Mouse (Mus musculus) midbrain, postnatal 0 days (tissue): ENCODE results near the gene Crlf2. TPM values are rescaled to one million over a fixed set of nuclear protein-coding genes. Genes with fewer than 3 reads are reported as not detected.

Experiments
- ATAC-seq: fragments of 200-750 bp; cut with Nextera tagmentation; 2 replicates; pipeline ENCODE4 v1.8.0; 2017; ENCODE audit warnings: moderate number of reproducible peaks, mild to moderate bottlenecking, moderate TSS enrichment, moderate library complexity; ENCODE audit not compliant: low FRiP score
- DNase-seq: peaks from one replicate; pipeline ENCODE4 v3.0.0-alpha.2; 2015; ENCODE audit warnings: low spot score
- H3K27ac ChIP-seq: fragments of 300-500 bp; sonication (generic); 2 replicates; pipeline ENCODE4 v1.5.1; 2014; ENCODE audit warnings: low read depth, mild to moderate bottlenecking, low read length, mixed read lengths
- H3K27me3 ChIP-seq: fragments of 300-500 bp; sonication (generic); 2 replicates; pipeline ENCODE4 v1.6.1; 2014; ENCODE audit warnings: low read length, control low read depth, mixed read lengths; ENCODE audit not compliant: insufficient read depth
- H3K36me3 ChIP-seq: fragments of 300-500 bp; sonication (generic); 2 replicates; pipeline ENCODE4 v1.6.1; 2014; ENCODE audit warnings: low read length, control low read depth, mixed read lengths; ENCODE audit not compliant: insufficient read depth
- H3K4me1 ChIP-seq: fragments of 300-500 bp; sonication (generic); 2 replicates; pipeline ENCODE4 v1.6.1; 2014; ENCODE audit warnings: mild to moderate bottlenecking, control low read depth, antibody characterized with exemption, low read length, mixed read lengths; ENCODE audit not compliant: insufficient read depth
- H3K4me2 ChIP-seq: fragments of 300-500 bp; sonication (generic); 2 replicates; pipeline ENCODE4 v1.6.1; 2014; ENCODE audit warnings: low read depth, mild to moderate bottlenecking, low read length, mixed read lengths; ENCODE audit not compliant: poor library complexity, severe bottlenecking
- H3K4me3 ChIP-seq: fragments of 300-500 bp; sonication (generic); 2 replicates; pipeline ENCODE4 v1.5.1; 2014; ENCODE audit warnings: low read depth, mild to moderate bottlenecking, low read length, moderate library complexity
- H3K9ac ChIP-seq: fragments of 300-500 bp; sonication (generic); replicated peaks from 2 replicates; pipeline ENCODE4 v1.6.1; 2014; ENCODE audit warnings: mild to moderate bottlenecking, low read length, moderate library complexity, mixed read lengths; ENCODE audit not compliant: poor library complexity, severe bottlenecking
- H3K9me3 ChIP-seq: fragments of 300-500 bp; sonication (generic); 2 replicates; pipeline ENCODE4 v1.6.1; 2016; ENCODE audit warnings: low read length, control low read depth
- CTCF ChIP-seq: IDR thresholded peaks from 2 replicates; pipeline ENCODE4 v1.5.1; 2016; ENCODE audit warnings: antibody characterized with exemption, mild to moderate bottlenecking
- WGBS: fragments of 180-500 bp; shearing (Covaris S2); extraction: QIAGEN DNeasy Blood & Tissue Kit; methylation state at CpG from one replicate; pipeline ENCODE4 v1.1.7; 2014; 5-methylcytosine and 5-hydroxymethylcytosine counted together
- polyA plus RNA-seq: library from polyadenylated mRNA; unstranded; fragments of >200 nt; fragmentation: Nextera tagmentation; extraction: Ambion mirVana; gene quantifications from 2 replicates; pipeline ENCODE4 v1.2.1, GENCODE M21; 2015
- total RNA-seq: library from RNA; depleted of rRNA; stranded (reverse); fragments of >200 nt; gene quantifications from 2 replicates; pipeline ENCODE4 v1.2.3, GENCODE M21; 2014

Crlf2 gene
- total and polyA plus RNA-seq, 2 experiments from 2014 or later, result 29.2 to 44.4 TPM

DNA sequence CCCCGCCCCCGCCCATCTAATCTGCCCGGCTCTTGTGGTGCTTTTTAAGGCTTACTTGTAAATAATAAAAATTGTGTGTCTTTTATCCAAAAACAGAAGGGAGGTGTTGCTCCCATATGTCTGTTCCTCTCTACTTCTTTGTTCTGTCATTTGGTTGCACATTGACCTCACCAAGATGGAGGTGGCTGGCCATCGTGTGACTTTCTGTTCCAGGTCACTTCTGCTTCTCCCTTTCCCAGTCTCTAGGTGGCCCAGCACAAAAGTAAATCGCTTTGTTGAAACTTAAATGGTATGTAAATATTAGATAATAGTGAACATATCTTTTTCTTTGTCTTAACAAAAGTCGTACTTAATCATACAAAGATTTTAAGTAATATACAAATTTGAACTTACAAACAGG lies 398 bp upstream of the Crlf2 start:
- no peaks in the 10 kb centered on the region for H3K27me3 ChIP-seq
- ATAC-seq (no peak), DNase-seq (peak; percentile 14)
- H3K27ac ChIP-seq, result peak overlapping the region; percentile 95
- TF ChIP-seq CTCF, result peak; percentile 32; the same call in 1 of the 2 replicates
- peaks cover 14% of the 10 kb centered on the region for H3K9me3 ChIP-seq
- H3K4me1 ChIP-seq, result no peaks in the 10 kb centered on the region
- H3K9ac ChIP-seq, result peak overlapping the region; percentile 72
- H3K36me3 ChIP-seq, result no peaks in the 10 kb centered on the region
- H3K4me2 ChIP-seq, result peak overlapping the region; percentile 51
- H3K4me3 ChIP-seq, result peak overlapping the region; percentile 58
- WGBS, result 27% methylated on average over 6 of the region's 6 CpGs

DNA sequence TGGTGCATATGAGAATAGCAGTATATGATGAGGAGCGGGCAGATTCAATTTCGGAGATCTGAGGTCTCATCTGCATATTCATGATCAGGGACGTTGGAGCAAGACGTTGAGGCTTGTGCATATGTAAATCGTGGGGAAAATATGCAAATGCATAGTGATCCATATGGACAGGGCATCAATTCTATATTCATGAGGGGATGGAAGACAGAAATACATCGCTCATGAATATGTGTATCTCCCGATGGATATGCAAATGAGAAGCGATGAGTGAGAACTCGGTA lies 730 bp downstream of the Crlf2 start:
- Histone ChIP-seq H3K4me3 (peak overlapping the region; percentile 58), H3K27me3 (no peaks in the 10 kb centered on the region), H3K4me2 (peak overlapping the region; percentile 51), H3K27ac (peak overlapping the region; percentile 95), H3K4me1 (no peaks in the 10 kb centered on the region), H3K9me3 (peaks cover 21% of the 10 kb centered on the region), H3K36me3 (no peaks in the 10 kb centered on the region), H3K9ac (peak overlapping the region; percentile 72)
- under 1% methylated on average over 9 of the region's 9 CpGs for WGBS
- DNase-seq (no peak), ATAC-seq (no peak)
- TF ChIP-seq CTCF, result no peak

DNA sequence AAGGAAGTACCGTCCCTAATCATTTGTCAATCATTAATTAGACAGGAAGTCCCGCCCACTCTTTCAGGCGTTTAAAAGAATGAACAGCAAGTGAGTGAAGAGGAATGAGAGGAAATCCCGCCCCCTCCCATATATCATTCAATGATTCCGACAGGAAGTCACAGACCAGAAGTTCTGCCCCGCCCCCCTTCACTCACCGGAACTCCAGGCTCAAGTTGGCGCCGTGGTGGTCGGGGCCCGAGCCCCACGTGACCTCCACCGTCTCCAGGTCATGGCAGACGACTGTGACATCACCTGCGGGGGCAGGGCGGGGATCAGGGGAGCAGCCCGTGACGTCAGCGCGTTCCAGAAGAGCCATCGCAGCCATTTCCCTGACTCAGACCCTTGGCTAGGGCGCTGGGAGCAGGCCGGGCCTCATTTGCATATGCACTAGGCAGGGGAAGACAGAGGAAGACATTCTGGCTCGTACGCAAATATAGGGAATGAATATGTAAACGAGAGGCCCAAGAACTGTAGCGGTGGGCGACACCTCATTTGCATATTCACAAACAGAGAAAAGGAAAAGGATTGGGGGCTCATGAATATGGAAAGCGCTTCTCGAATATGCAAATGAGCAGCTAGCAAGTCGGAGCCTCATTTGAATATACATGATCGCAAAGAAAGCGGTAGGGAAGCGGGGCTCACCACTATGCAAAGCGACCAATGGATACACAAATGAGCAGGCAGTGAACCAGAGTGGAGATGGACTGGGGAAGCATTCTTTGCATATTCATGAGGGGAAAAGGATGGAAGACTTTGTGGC lies 1.3 kb downstream of the Crlf2 start:
- WGBS, result 2% methylated on average over 35 of the region's 35 CpGs
- Histone ChIP-seq H3K27me3 (no peaks in the 10 kb centered on the region), H3K4me2 (peak overlapping the region; percentile 51), H3K4me1 (no peaks in the 10 kb centered on the region), H3K36me3 (no peaks in the 10 kb centered on the region), H3K27ac (peak overlapping the region; percentile 95), H3K4me3 (peak overlapping the region; percentile 58), H3K9me3 (peaks cover 26% of the 10 kb centered on the region), H3K9ac (peak overlapping the region; percentile 72)
- peak; percentile 78 for ATAC-seq
- TF ChIP-seq CTCF, result no peak
- peak; percentile 99 for DNase-seq

DNA sequence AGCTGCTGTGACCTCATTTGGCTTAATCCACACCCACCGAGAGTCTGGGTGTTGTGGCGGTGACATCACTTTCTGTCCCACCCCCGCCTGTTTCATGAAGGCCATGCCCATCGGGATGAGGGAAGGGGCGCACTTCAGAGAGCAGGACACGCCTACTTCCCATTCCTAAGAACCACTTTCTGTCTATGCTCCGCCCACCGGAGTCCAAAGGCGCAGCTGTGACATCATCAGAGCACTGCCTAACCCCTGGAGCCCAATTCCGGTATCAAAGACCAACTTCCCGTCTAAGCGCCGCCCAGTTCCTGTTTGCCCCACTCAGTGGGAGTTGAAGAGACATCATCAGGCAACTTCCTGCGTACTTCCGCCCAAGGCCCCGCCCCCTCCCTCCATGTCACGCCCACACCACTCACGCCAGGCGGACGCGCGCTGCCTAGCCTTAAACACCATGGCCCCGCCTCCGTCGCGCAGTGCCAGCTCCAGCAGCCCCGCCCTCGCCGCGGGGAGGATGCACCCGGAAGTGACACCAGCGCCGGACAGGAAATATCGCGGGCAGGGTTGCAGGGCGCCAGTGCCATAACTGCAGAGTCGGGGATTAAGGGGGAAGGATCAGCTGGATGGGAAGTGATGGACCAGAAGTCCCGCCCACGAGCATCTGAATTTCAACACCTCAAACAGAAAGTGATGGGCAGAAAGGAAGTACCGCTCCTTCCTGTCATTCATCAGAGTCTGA lies 2.0 kb downstream of the Crlf2 start:
- ATAC-seq (peak; percentile 75), DNase-seq (no peak)
- no peaks in the 10 kb centered on the region for H3K4me1 ChIP-seq
- no peaks in the 10 kb centered on the region for H3K36me3 ChIP-seq
- TF ChIP-seq CTCF, result 0 out of 2 replicates have a peak, but pooled peaks have one; percentile 7
- H3K27ac ChIP-seq, result peak overlapping the region; percentile 95
- no peak overlapping the region for H3K9ac ChIP-seq
- 9% methylated on average over 40 of the region's 40 CpGs for WGBS
- peak overlapping the region; percentile 51 for H3K4me2 ChIP-seq
- H3K4me3 ChIP-seq, result peak overlapping the region; percentile 58
- no peaks in the 10 kb centered on the region for H3K27me3 ChIP-seq
- peaks cover 31% of the 10 kb centered on the region for H3K9me3 ChIP-seq

DNA sequence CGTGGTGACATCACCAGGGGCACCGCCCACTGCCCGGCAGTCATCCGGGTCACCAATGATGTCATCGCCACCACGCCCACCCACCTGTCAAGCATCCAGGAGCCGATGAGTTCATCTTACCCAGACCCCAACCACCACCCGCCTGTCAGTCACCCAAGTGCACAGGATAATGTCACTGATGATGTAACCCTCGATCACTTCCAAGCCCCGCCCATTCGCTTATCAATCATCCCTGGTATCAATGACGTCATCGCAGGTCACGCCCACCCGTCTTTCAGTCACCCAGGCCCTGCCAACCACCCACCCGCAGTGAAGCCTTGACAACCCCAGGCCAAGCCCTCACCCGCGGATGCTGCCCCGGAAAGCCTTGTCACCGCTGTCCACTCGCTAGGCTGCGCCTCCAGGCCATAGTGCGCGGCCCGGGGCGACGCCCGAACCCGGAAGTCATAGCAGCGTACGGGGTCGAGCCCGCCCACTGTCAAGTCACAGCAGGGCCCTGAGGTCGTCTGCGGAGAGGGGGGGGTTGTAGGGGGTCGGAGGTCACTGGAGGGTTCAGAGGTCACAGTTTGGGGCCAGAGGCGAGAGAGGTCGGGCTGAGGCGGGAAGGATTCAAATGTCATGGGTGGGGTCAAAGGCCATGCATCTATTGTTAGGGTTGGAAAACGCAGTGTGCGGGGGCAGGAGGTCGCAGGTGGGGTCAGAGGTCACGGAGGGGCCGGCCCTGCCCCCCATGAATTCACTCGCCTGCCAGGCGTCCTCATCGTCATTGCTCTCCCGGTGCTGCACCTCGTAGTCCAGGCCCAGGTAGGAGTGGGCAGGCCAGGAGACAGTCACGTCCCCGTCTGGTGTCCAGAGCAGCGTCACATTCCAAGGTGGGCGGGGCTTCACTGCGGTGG lies 2.9 kb downstream of the Crlf2 start:
- no peak for TF ChIP-seq CTCF

More for the DNA sequence above, 2.9 kb downstream of the Crlf2 start:
- Histone ChIP-seq H3K4me1 (no peaks in the 10 kb centered on the region), H3K9ac (no peak overlapping the region), H3K36me3 (no peaks in the 10 kb centered on the region), H3K27ac (peak overlapping the region; percentile 95), H3K4me2 (peak overlapping the region; percentile 51; the same call in 1 of the 2 replicates), H3K27me3 (no peaks in the 10 kb centered on the region), H3K9me3 (peaks cover 33% of the 10 kb centered on the region), H3K4me3 (peak overlapping the region; percentile 58; the same call in 1 of the 2 replicates)
- DNase-seq (no peak), ATAC-seq (peak; percentile 0; the same call in 1 of the 2 replicates)
- 79% methylated on average over 54 of the region's 54 CpGs for WGBS
